ENCODE assay signal across 15 mouse cellular contexts in the genomic region with DNA sequence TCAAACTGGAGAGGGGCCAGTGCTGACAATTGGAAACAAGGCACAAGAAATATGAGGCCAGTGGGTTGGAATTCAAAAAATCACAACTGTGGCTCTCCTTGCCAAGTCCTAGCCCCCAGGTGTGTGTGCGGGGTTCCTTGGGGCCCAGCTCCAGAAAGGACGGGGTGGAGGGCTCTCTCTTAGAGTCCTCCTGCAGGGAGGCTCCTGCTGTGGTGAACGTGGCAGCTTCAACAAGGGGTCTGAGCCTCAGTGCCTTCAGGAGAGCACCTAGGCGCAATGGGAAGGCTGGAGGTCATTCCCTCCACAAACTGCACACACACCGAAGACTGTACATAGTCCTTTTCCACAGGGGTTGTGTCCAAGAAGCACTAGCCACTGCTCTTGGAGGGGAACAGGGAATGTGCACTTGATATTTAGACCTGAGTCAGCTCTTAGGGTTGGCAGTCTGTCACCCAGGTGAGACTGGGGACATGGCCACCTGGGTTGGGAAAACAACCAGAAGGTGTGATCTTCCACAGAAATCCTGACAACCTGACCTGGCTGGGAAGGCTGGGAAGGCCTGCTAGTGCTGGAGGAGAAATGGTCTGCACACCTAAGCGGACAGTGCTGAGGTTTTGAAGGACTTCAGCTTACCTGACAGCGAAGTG. TPM values are rescaled to one million over a fixed set of nuclear protein-coding genes. Genes with fewer than 3 reads are reported as not detected.
DNase-seq lines count a peak whose midpoint lies in the region; ATAC-seq lines count a peak whose summit lies in the region.
"Had no signal": no experiment of that assay in that cellular context is flagged by ENCODE, and none has a peak within 500 bp of the region (broad histone marks: within the 10 kb centered on the region; RNA-seq: fewer than 3 reads in every experiment).

No protein-coding gene starts in this region.

- H3K27ac ChIP-seq in forebrain, embryonic 12.5 days, result peak overlapping the region; percentile 78
- H3K27ac ChIP-seq in forebrain, embryonic 11.5 days (ENCODE audit: low read depth, low read length), result no peak overlapping the region
- H3K27ac ChIP-seq in midbrain, embryonic 12.5 days (replicated peaks), result peak overlapping the region; percentile 32; the same call in 1 of the 2 replicates
- no peak overlapping the region for H3K27ac ChIP-seq in midbrain, embryonic 11.5 days (ENCODE audit: low read depth, low read length)
- peak overlapping the region; percentile 63 for H3K27ac ChIP-seq in hindbrain, embryonic 15.5 days (replicated peaks)
- H3K27ac ChIP-seq: kidney, postnatal 0 days; limb, embryonic 12.5 days had no signal

- H3K27me3 ChIP-seq in forebrain, embryonic 12.5 days, result no peaks in the 10 kb centered on the region
- H3K27me3 ChIP-seq in forebrain, embryonic 11.5 days (ENCODE audit: control insufficient read depth, insufficient read depth, low read length), result no peaks in the 10 kb centered on the region
- H3K27me3 ChIP-seq in midbrain, embryonic 12.5 days, result no peaks in the 10 kb centered on the region
- H3K27me3 ChIP-seq in midbrain, embryonic 11.5 days (ENCODE audit: control insufficient read depth, insufficient read depth, low read length), result no peaks in the 10 kb centered on the region
- no peaks in the 10 kb centered on the region for H3K27me3 ChIP-seq in hindbrain, embryonic 15.5 days
- H3K27me3 ChIP-seq: limb, embryonic 12.5 days; megakaryocyte, embryonic 14.5 days had no signal

- no peak overlapping the region for H3K4me2 ChIP-seq in forebrain, embryonic 12.5 days
- no peak overlapping the region for H3K4me2 ChIP-seq in forebrain, embryonic 11.5 days (ENCODE audit: low read depth, low read length, severe bottlenecking)
- H3K4me2 ChIP-seq in midbrain, embryonic 12.5 days (replicated peaks), result no peak overlapping the region
- H3K4me2 ChIP-seq in midbrain, embryonic 11.5 days, result no peak overlapping the region
- H3K4me2 ChIP-seq in hindbrain, embryonic 15.5 days, result no peak overlapping the region
- H3K4me2 ChIP-seq: limb, embryonic 12.5 days had no signal

- H3K4me3 ChIP-seq in forebrain, embryonic 12.5 days (replicated peaks), result no peak overlapping the region
- H3K4me3 ChIP-seq in forebrain, embryonic 11.5 days (ENCODE audit: low read depth, low read length), result no peak overlapping the region
- H3K4me3 ChIP-seq in midbrain, embryonic 12.5 days, result no peak overlapping the region
- H3K4me3 ChIP-seq in midbrain, embryonic 11.5 days (ENCODE audit: low read depth, low read length), result no peak overlapping the region
- no peak overlapping the region for H3K4me3 ChIP-seq in hindbrain, embryonic 15.5 days
- H3K4me3 ChIP-seq: limb, embryonic 12.5 days; megakaryocyte, embryonic 14.5 days had no signal

- H3K9me3 ChIP-seq in forebrain, embryonic 12.5 days, result no peaks in the 10 kb centered on the region
- no peaks in the 10 kb centered on the region for H3K9me3 ChIP-seq in forebrain, embryonic 11.5 days (ENCODE audit: control insufficient read depth, low read length)
- no peaks in the 10 kb centered on the region for H3K9me3 ChIP-seq in midbrain, embryonic 12.5 days
- H3K9me3 ChIP-seq in midbrain, embryonic 11.5 days (ENCODE audit: control insufficient read depth, low read length), result no peaks in the 10 kb centered on the region
- no peaks in the 10 kb centered on the region for H3K9me3 ChIP-seq in hindbrain, embryonic 15.5 days
- H3K9me3 ChIP-seq: G1E; limb, embryonic 12.5 days; megakaryocyte, embryonic 14.5 days had no signal

- DNase-seq in forebrain, embryonic 11.5 days (ENCODE audit: low spot score), result no peak
- DNase-seq in midbrain, embryonic 11.5 days (ENCODE audit: low spot score, missing footprints), result no peak
- no peak for DNase-seq in testis, postnatal 14 days (ENCODE audit: low spot score)
- DNase-seq: adrenal gland, postnatal 36 days; heart, adult 11 months; lung, adult 2 months had no signal

- 84% methylated on average over 7 of the region's 7 CpGs for WGBS in forebrain, embryonic 12.5 days
- 86% methylated on average over 7 of the region's 7 CpGs for WGBS in forebrain, embryonic 11.5 days
- WGBS in midbrain, embryonic 12.5 days, result 93% methylated on average over 7 of the region's 7 CpGs
- 89% methylated on average over 7 of the region's 7 CpGs for WGBS in midbrain, embryonic 11.5 days
- 82% methylated on average over 7 of the region's 7 CpGs for WGBS in hindbrain, embryonic 15.5 days

- H3K4me1 ChIP-seq in forebrain, embryonic 12.5 days, result peaks cover 15% of the 10 kb centered on the region
- no peaks in the 10 kb centered on the region for H3K4me1 ChIP-seq in forebrain, embryonic 11.5 days (replicated peaks; ENCODE audit: control insufficient read depth, insufficient read depth, low read length)
- peaks cover 11% of the 10 kb centered on the region; the same call in 1 of the 2 replicates for H3K4me1 ChIP-seq in midbrain, embryonic 12.5 days
- no peaks in the 10 kb centered on the region for H3K4me1 ChIP-seq in midbrain, embryonic 11.5 days (ENCODE audit: control insufficient read depth, insufficient read depth, low read length)
- peaks cover 25% of the 10 kb centered on the region for H3K4me1 ChIP-seq in hindbrain, embryonic 15.5 days (replicated peaks)
- H3K4me1 ChIP-seq: limb, embryonic 12.5 days had no signal

- no peak overlapping the region for H3K9ac ChIP-seq in forebrain, embryonic 12.5 days
- no peak overlapping the region for H3K9ac ChIP-seq in forebrain, embryonic 11.5 days (ENCODE audit: low read length)
- H3K9ac ChIP-seq in midbrain, embryonic 12.5 days (replicated peaks), result no peak overlapping the region
- H3K9ac ChIP-seq in midbrain, embryonic 11.5 days (ENCODE audit: low read length), result no peak overlapping the region
- no peak overlapping the region for H3K9ac ChIP-seq in hindbrain, embryonic 15.5 days
- H3K9ac ChIP-seq: limb, embryonic 12.5 days had no signal

- peaks cover 59% of the 10 kb centered on the region for H3K36me3 ChIP-seq in forebrain, embryonic 12.5 days (replicated peaks)
- no peaks in the 10 kb centered on the region for H3K36me3 ChIP-seq in forebrain, embryonic 11.5 days (ENCODE audit: control insufficient read depth, insufficient read depth, low read length)
- H3K36me3 ChIP-seq in midbrain, embryonic 12.5 days, result peaks cover 50% of the 10 kb centered on the region
- no peaks in the 10 kb centered on the region; the same call in 1 of the 2 replicates for H3K36me3 ChIP-seq in midbrain, embryonic 11.5 days (ENCODE audit: control insufficient read depth, insufficient read depth, low read length)
- H3K36me3 ChIP-seq in hindbrain, embryonic 15.5 days, result peaks cover 13% of the 10 kb centered on the region

- ATAC-seq in forebrain, embryonic 12.5 days (ENCODE audit: low FRiP score), result no peak
- ATAC-seq in forebrain, embryonic 11.5 days (replicated peaks; ENCODE audit: low FRiP score), result no peak
- no peak for ATAC-seq in midbrain, embryonic 12.5 days (ENCODE audit: low FRiP score, low read depth)
- no peak for ATAC-seq in midbrain, embryonic 11.5 days (ENCODE audit: low FRiP score)
- ATAC-seq in hindbrain, embryonic 15.5 days (ENCODE audit: low FRiP score, low read depth), result no peak
- no peak for ATAC-seq in megakaryocyte, adult 5-6 weeks (ENCODE audit: poor library complexity, severe bottlenecking)

RNA-seq across cellular contexts. Expression of gene Fbxw8, which starts 46.3 kb away (rescaled TPM):
- polyA plus RNA-seq in forebrain, embryonic 12.5 days (2016; fragmentation: Nextera tagmentation; extraction: Ambion mirVana), result 41.5 and 41.7 TPM in 2 replicates
- 27.6 and 28.5 TPM in 2 replicates for polyA plus RNA-seq in forebrain, embryonic 11.5 days (2014; fragmentation: Nextera tagmentation; extraction: Ambion mirVana)
- polyA plus RNA-seq in midbrain, embryonic 12.5 days (2016; fragmentation: Nextera tagmentation; extraction: Ambion mirVana), result 41.4 and 47.5 TPM in 2 replicates
- 16.5 and 21.1 TPM in 2 replicates for polyA plus RNA-seq in midbrain, embryonic 11.5 days (2014; fragmentation: Nextera tagmentation; extraction: Ambion mirVana)
- 21.1 and 21.7 TPM in 2 replicates for polyA plus RNA-seq in hindbrain, embryonic 15.5 days (2015; fragmentation: Nextera tagmentation; extraction: Ambion mirVana)
- 7.0 and 7.1 TPM in 2 replicates for total RNA-seq in megakaryocyte, adult 5-6 weeks (2015)
- total RNA-seq in megakaryocyte, adult 5-6 weeks (2017), result 11.3 and 11.7 TPM in 2 replicates

RNA-seq across cellular contexts. Expression of gene Hrk, which starts 55.5 kb away (rescaled TPM):
- polyA plus RNA-seq in forebrain, embryonic 12.5 days (2016; fragmentation: Nextera tagmentation; extraction: Ambion mirVana), result 0.46 and 0.52 TPM in 2 replicates
- polyA plus RNA-seq in forebrain, embryonic 11.5 days (2014; fragmentation: Nextera tagmentation; extraction: Ambion mirVana), result 0.09 and 0.20 TPM in 2 replicates
- polyA plus RNA-seq in midbrain, embryonic 12.5 days (2016; fragmentation: Nextera tagmentation; extraction: Ambion mirVana), result 0.24 and 0.33 TPM in 2 replicates
- polyA plus RNA-seq in midbrain, embryonic 11.5 days (2014; fragmentation: Nextera tagmentation; extraction: Ambion mirVana), result 0.08 and 0.18 TPM in 2 replicates
- polyA plus RNA-seq in hindbrain, embryonic 15.5 days (2015; fragmentation: Nextera tagmentation; extraction: Ambion mirVana), result 4.9 and 5.8 TPM in 2 replicates
- total RNA-seq in megakaryocyte, adult 5-6 weeks (2015), result not detected in 2 replicates
- total RNA-seq in megakaryocyte, adult 5-6 weeks (2017), result not detected in 2 replicates
- polyA plus RNA-seq: C2C12; G1E; lung, adult 2 months had no signal

Comparison
In these comparisons a context has a peak if more than half of its experiments do, and no peak if none do; other contexts are left out.
1. H3K27ac ChIP-seq: peak in forebrain, embryonic 12.5 days (single experiment), midbrain, embryonic 12.5 days (single experiment) and hindbrain, embryonic 15.5 days (single experiment); none in forebrain, embryonic 11.5 days (single experiment) and midbrain, embryonic 11.5 days (single experiment).